Mouse (Mus musculus): ENCODE data around the gene Apoa2. TPM values are rescaled to one million over a fixed set of nuclear protein-coding genes. Genes with fewer than 3 reads are reported as not detected.
A peak's percentile ranks its signal among the peaks of the same experiment; 100 is the strongest.

Apoa2 gene
- polyA plus RNA-seq, 1 experiment: not detected

DNA sequence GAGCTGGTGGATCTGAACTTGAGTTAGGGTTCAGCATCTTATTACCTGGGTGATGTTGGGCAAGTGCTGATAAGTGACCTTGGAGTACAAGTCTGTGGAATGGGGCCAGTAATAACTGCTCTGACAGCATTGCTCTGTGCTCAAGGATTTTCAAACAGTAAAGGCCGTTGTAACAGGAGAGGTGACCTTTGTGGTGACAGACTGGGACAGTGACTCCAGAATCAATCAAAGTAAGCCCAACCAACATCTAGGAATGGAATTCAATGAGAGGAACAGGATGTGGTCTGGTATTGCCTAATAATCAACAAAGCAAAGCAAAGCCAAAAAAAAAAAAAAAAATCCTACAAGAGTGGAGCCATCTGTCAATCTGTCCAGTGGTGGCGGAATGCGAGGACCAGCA is 35.5 kb downstream of the Apoa2 start:
- Histone ChIP-seq H3K4me3 (ENCODE audit: insufficient read depth, low read depth, low read length) (no peak overlapping the region), H3K27ac (ENCODE audit: insufficient read depth, low read depth, low read length) (no peak overlapping the region), H3K4me1 (ENCODE audit: control insufficient read depth, insufficient read depth, low read length) (peaks cover 7% of the 10 kb centered on the region)
- 93% methylated on average over 3 of the region's 3 CpGs for WGBS
- TF ChIP-seq CTCF (IDR thresholded peaks at IDR 0.05; ENCODE audit: insufficient read depth, low read depth, low read length) (no peak), POLR2A (IDR thresholded peaks at IDR 0.05; ENCODE audit: insufficient read depth, low read depth, low read length) (no peak)

DNA sequence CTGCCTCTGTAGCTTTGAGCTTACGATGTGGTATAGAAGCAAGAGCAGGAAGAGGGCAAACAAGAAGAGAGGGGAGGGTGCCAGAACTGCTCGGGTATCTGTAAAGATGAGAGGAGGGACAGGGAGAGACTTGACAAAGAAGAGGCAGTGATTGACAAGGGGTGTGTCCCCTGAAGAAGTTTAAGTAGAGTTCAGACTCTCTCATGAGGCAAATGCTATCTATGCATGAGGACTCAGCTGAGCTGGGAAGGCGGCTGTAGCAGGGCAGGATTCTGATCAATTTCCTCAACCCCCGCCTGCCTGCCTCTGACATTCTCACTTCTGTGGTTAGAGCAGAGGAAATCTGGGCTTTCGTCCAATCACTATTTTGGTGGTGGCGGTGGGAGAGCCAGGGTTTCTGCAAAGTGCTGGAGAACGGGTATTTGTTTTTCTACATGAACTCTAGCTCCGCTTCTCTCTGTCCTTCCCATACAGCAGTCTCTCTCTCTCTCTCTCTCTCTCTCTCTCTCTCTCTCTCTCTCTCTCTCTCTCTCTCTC is 37.8 kb downstream of the Apoa2 start:
- WGBS: 2% methylated on average over 8 of the region's 8 CpGs
- Histone ChIP-seq H3K4me1 (ENCODE audit: control insufficient read depth, insufficient read depth, low read length) (peaks cover 7% of the 10 kb centered on the region), H3K4me3 (ENCODE audit: insufficient read depth, low read depth, low read length) (peak overlapping the region; percentile 33), H3K27ac (ENCODE audit: insufficient read depth, low read depth, low read length) (peak overlapping the region; percentile 93)
- TF ChIP-seq CTCF (IDR thresholded peaks at IDR 0.05; ENCODE audit: insufficient read depth, low read depth, low read length) (no peak), POLR2A (IDR thresholded peaks at IDR 0.05; ENCODE audit: insufficient read depth, low read depth, low read length) (no peak)

DNA sequence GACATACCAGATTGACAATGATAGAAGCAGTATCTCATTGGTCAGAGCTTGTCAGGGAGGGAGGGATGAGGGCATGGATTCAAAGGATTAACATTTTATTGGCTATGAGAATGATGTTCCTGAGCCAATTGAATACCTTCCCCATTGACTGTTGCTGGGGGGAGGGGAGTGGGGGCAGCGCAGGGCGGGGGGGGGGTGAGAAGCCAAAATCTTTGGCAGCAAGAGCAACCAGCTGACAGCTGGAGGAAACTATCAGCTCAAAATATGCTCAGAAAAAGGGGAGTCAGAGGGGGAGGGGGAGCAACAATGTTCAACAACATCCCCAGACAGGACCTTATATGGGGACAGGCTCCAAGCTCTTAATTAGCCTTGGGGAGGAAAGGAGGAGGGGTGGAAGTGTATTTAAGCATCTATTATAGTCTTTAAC is 38.3 kb downstream of the Apoa2 start:
- H3K4me1 ChIP-seq (ENCODE audit: control insufficient read depth, insufficient read depth, low read length): peaks cover 7% of the 10 kb centered on the region
- TF ChIP-seq CTCF (IDR thresholded peaks at IDR 0.05; ENCODE audit: insufficient read depth, low read depth, low read length): no peak
- TF ChIP-seq POLR2A (IDR thresholded peaks at IDR 0.05; ENCODE audit: insufficient read depth, low read depth, low read length): no peak
- peak overlapping the region; percentile 93 for H3K27ac ChIP-seq (ENCODE audit: insufficient read depth, low read depth, low read length)
- H3K4me3 ChIP-seq (ENCODE audit: insufficient read depth, low read depth, low read length): no peak overlapping the region
- 0% methylated on average over 2 of the region's 2 CpGs for WGBS

DNA sequence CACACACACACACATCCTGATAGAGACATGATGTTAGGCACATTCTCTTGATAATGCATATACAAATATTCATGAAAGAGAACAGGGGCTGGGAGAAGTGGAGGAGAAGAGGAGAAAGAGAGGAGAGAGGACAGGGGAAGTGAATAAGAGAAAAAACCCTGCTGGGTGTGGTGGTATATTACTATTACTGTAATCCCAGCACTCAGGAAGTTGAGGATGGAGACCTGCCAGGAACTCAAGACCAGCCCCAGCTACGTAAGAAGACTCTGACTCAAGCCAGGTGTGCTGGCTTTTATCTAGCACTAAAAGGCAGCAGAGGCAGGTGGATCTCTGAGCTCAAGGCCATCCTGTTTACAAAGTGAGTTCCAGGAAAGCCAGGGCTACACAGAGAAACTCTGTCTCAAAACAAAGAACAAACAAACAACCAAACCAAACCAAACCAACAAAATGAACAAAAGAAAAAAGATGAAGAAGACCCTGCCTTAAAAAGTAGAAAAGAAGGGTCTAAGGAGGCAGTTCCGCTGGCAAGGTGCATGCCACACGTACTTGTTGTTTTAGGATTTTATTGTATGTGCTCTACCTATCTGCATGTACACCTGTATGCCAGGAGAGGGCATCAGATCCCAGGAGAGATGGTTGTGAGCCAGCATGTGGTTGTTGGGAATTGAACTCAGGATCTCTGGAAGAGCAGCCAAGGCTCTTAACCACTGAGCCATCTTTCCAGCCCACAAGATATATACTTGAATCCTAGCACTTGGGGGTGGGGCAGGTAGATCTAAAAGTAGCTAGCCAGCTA is 39.0 kb downstream of the Apoa2 start:
- TF ChIP-seq CTCF (IDR thresholded peaks at IDR 0.05; ENCODE audit: insufficient read depth, low read depth, low read length) (no peak), POLR2A (IDR thresholded peaks at IDR 0.05; ENCODE audit: insufficient read depth, low read depth, low read length) (no peak)
- H3K4me3 ChIP-seq (ENCODE audit: insufficient read depth, low read depth, low read length): no peak overlapping the region
- H3K27ac ChIP-seq (ENCODE audit: insufficient read depth, low read depth, low read length): peak overlapping the region; percentile 36
- H3K4me1 ChIP-seq (ENCODE audit: control insufficient read depth, insufficient read depth, low read length): peaks cover 7% of the 10 kb centered on the region
- 65% methylated on average over 3 of the region's 3 CpGs for WGBS

DNA sequence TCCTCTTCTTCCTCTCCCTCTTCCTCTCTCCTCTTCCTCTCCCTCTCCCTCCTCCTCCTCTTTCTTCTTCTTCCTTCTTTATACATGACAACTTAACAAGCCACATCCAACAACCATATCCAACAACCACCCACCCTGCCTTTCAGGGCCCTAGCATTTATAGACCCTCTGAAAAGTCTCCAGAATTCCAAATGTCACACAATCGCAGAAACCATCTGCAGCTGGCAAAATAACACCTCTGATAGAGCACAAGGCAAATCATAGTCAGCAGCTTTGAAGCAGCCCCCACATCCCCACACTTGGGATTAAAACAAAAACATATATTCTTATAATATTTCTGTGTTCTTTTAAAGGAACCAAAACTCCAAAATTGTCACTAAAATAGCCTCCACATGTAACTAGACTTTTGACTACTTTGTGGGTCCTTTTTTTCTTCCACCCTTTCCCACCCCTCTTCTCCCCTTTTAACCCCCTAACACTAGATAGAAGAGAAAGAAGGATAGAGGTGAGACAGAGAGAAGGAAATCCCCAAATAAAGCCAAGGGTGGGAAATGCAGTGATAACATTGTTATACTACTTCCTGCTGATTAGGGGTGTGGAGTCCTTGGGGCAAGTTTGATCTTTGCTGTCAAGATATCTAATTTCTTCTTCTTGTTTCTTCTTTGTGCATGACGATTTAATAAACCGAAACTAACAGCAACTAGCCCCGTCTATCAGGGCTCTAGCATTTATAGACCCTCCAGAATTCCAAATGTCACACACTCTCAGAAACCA is 41.3 kb downstream of the Apoa2 start:
- 68% methylated on average over 4 of the region's 4 CpGs for WGBS
- Histone ChIP-seq H3K27ac (ENCODE audit: insufficient read depth, low read depth, low read length) (no peak overlapping the region), H3K4me1 (ENCODE audit: control insufficient read depth, insufficient read depth, low read length) (peaks cover 8% of the 10 kb centered on the region), H3K4me3 (ENCODE audit: insufficient read depth, low read depth, low read length) (no peak overlapping the region)
- TF ChIP-seq CTCF (IDR thresholded peaks at IDR 0.05; ENCODE audit: insufficient read depth, low read depth, low read length) (no peak), POLR2A (IDR thresholded peaks at IDR 0.05; ENCODE audit: insufficient read depth, low read depth, low read length) (no peak)

DNA sequence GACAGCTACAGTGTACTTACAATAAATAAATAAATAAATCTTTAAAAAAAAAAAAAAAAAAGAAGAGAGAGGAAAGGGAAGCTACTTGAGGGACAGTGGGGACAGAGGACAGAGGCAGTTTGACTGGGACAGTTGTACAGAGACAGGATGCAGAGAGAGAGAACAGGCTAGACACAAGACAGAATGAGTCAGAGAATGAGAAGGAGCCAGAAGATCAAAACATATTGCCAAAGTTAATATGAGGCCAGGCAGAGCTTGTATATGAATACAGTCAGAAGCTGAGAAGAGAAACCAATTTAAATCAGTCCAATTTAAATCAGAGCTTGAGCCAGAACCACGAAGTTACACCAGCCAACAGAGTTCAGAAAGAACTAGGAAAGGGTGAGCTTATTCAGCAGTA is 43.5 kb downstream of the Apoa2 start:
- TF ChIP-seq POLR2A (IDR thresholded peaks at IDR 0.05; ENCODE audit: insufficient read depth, low read depth, low read length): no peak
- no peak for TF ChIP-seq CTCF (IDR thresholded peaks at IDR 0.05; ENCODE audit: insufficient read depth, low read depth, low read length)
- 53% methylated on average over 1 of the region's 1 CpGs for WGBS
- no peak overlapping the region for H3K4me3 ChIP-seq (ENCODE audit: insufficient read depth, low read depth, low read length)
- no peak overlapping the region for H3K27ac ChIP-seq (ENCODE audit: insufficient read depth, low read depth, low read length)
- H3K4me1 ChIP-seq (ENCODE audit: control insufficient read depth, insufficient read depth, low read length): peaks cover 8% of the 10 kb centered on the region

DNA sequence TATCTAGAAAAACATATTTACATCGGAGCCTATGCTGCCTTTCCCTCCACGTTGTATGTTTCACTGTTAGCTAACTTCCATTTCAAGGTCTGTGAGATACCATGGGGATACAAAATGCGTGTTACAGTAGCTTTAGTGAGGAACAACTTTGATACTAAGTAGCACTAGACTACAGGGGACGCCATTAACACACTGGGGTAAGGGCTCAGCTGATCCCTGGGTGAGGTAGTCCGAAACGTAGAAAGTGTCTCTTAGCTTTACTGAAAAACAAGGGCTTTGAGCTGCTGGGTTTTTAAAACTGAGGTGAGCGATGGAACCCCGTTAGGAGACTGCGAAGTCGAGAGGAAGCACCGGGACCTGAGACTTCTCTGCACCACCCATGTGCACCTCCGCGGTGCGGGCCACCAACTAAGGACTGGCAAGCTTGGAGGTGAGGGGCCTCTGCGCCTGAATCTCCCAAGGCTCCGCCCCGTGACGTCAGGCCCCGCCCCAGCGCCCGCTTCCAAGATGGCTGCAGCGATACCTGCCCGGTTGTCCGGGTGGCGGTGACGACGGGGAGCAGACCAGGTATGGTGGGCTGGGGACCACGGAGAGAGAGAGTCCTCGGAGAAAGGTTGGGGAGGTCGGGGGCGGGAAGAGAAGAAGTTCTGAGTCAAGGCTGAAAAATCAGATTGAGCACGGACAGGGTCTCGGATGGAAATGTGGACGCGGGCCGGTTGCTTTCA is 45.2 kb downstream of the Apoa2 start, which contains the start of gene B4galt3:
Gene B4galt3 (plus strand): TSS at position 481 of the 725 bp plus-strand sequence.
- peaks cover 8% of the 10 kb centered on the region for H3K4me1 ChIP-seq (ENCODE audit: control insufficient read depth, insufficient read depth, low read length)
- no peak for TF ChIP-seq CTCF (IDR thresholded peaks at IDR 0.05; ENCODE audit: insufficient read depth, low read depth, low read length)
- peak; percentile 98 for TF ChIP-seq POLR2A (IDR thresholded peaks at IDR 0.05; ENCODE audit: insufficient read depth, low read depth, low read length)
- 2% methylated on average over 36 of the region's 36 CpGs for WGBS
- H3K4me3 ChIP-seq (ENCODE audit: insufficient read depth, low read depth, low read length): peak within 1 kb of the TSS; percentile 60
- peak within 1 kb of the TSS; percentile 65 for H3K27ac ChIP-seq (ENCODE audit: insufficient read depth, low read depth, low read length)

DNA sequence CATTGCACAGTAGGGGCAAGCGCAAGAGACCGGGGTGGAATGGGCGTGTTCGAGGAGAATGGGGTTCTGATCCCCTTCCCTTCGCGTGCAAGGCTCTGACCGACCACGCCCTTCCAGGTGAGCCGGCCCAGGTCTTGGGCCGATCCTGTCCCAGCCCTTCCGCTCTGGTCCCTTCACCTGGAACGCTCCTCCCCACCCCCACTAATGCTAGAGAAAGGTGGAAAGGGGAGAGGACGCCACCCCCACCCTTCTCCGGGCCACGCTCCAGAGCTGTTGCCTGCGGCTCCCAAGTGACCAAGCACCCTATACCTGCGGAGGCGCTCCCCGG is 45.7 kb downstream of the Apoa2 start:
- Histone ChIP-seq H3K27ac (ENCODE audit: insufficient read depth, low read depth, low read length) (peak overlapping the region; percentile 5; the same call in 1 of the 2 replicates), H3K4me1 (ENCODE audit: control insufficient read depth, insufficient read depth, low read length) (peaks cover 8% of the 10 kb centered on the region), H3K4me3 (ENCODE audit: insufficient read depth, low read depth, low read length) (peak overlapping the region; percentile 60)
- TF ChIP-seq CTCF (IDR thresholded peaks at IDR 0.05; ENCODE audit: insufficient read depth, low read depth, low read length) (no peak), POLR2A (IDR thresholded peaks at IDR 0.05; ENCODE audit: insufficient read depth, low read depth, low read length) (no peak)
- WGBS: 0% methylated on average over 19 of the region's 19 CpGs

Data from olfactory bulb, adult 2 months (tissue).